Mouse (Mus musculus) lung, embryonic 14.5 days (tissue): ENCODE measurements at regions not wholly inside any gene's neighbourhood (a gene's known extent, or its start where the extent isn't known, plus 50 kb on each side); places are given as distances from the start of the nearest gene placed in this dataset.

Experiments used
- ATAC-seq: fragments of 200-750 bp; cut with Nextera tagmentation; 2 replicates; pipeline ENCODE4 v1.8.0; 2017; ENCODE audit warnings: mild to moderate bottlenecking, moderate TSS enrichment, moderate library complexity; ENCODE audit not compliant: insufficient read depth
- DNase-seq: peaks from one replicate; pipeline ENCODE4 v3.0.0-alpha.2; 2015
- H3K27ac ChIP-seq: fragments of 300-500 bp; sonication (generic); 2 replicates; pipeline ENCODE4 v1.5.1; 2014; ENCODE audit warnings: low read depth, mild to moderate bottlenecking, moderate library complexity
- H3K27me3 ChIP-seq: fragments of 300-500 bp; sonication (generic); 2 replicates; pipeline ENCODE4 v1.6.1; 2014; ENCODE audit warnings: low read length, control low read depth; ENCODE audit not compliant: insufficient read depth
- H3K36me3 ChIP-seq: fragments of 300-500 bp; sonication (generic); 2 replicates; pipeline ENCODE4 v1.6.1; 2014; ENCODE audit warnings: control low read depth; ENCODE audit not compliant: insufficient read depth
- H3K4me1 ChIP-seq: fragments of 300-500 bp; sonication (generic); 2 replicates; pipeline ENCODE4 v1.6.1; 2014; ENCODE audit warnings: antibody characterized with exemption, control low read depth; ENCODE audit not compliant: insufficient read depth
- H3K4me2 ChIP-seq: fragments of 300-500 bp; sonication (generic); 2 replicates; pipeline ENCODE4 v1.6.1; 2014; ENCODE audit warnings: mild to moderate bottlenecking
- H3K4me3 ChIP-seq: fragments of 300-500 bp; sonication (generic); 2 replicates; pipeline ENCODE4 v1.5.1; 2014; ENCODE audit warnings: low read depth, low read length
- H3K9ac ChIP-seq: fragments of 300-500 bp; sonication (generic); 2 replicates; pipeline ENCODE4 v1.6.1; 2014
- H3K9me3 ChIP-seq: fragments of 300-500 bp; sonication (generic); 2 replicates; pipeline ENCODE4 v1.6.1; 2016; ENCODE audit warnings: low read depth, low read length, control low read depth
- CTCF ChIP-seq: IDR thresholded peaks from 2 replicates; pipeline ENCODE4 v1.5.1; 2016; ENCODE audit warnings: antibody characterized with exemption, low read depth
- whole genome bisulfite sequencing: fragments of 180-500 bp; shearing (Covaris S2); extraction: QIAGEN DNeasy Blood & Tissue Kit; methylation state at CpG from one replicate; pipeline ENCODE4 v1.1.7; 2014; 5-methylcytosine and 5-hydroxymethylcytosine counted together

DNA sequence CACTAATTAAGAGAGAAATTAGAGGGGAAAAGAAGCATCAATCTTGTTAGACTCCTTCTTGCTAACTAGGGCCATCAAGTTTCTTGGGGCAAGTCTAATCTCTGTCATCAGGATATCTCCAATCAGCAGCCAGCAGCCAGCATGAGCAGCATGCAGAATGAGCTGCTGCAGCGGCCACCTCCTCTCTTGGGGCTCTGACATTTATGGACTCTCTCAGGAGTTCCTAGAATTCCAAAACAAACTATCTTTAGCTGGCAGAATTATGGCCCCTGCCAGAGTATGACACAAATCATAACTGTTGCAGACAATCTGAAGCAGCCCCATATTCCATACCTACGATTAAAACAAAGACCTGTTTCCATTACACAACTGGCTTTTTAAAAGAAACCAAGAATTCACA, 56.0 kb upstream of the Tfap2a start:
- no peak for TF ChIP-seq CTCF
- no peaks in the 10 kb centered on the region; the same call in 1 of the 2 replicates for H3K9me3 ChIP-seq
- no peak overlapping the region for H3K4me2 ChIP-seq
- no peak overlapping the region for H3K4me3 ChIP-seq
- H3K4me1 ChIP-seq, result no peaks in the 10 kb centered on the region
- DNase-seq (no peak), ATAC-seq (no peak)
- H3K9ac ChIP-seq, result no peak overlapping the region
- no peak overlapping the region for H3K27ac ChIP-seq
- WGBS, result 40% methylated on average over 2 of the region's 2 CpGs
- H3K36me3 ChIP-seq, result no peaks in the 10 kb centered on the region
- H3K27me3 ChIP-seq, result no peaks in the 10 kb centered on the region

DNA sequence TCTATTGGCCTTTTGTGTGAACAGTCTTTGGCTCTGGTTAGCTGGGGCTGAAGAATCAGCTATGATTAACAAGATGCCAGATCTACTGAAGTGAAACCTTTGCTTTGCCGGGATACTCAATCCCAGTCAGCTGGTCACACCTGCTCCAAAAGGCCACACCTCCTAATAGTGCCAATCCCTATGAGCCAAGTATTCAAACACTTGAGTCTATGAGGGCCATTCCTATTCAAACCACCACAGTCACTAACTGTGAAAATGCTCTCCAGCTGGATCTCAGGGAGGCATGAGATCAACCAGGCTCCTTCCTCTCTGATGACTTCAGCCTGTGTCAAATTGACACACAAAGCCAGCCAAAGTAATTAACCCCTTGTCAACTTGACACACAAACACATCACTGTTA, 54.8 kb upstream of the Tfap2a start:
- H3K27ac ChIP-seq, result no peak overlapping the region
- no peak overlapping the region for H3K9ac ChIP-seq
- ATAC-seq (no peak; the same call in 1 of the 2 replicates), DNase-seq (peak; percentile 45)
- no peaks in the 10 kb centered on the region; the same call in 1 of the 2 replicates for H3K9me3 ChIP-seq
- no peak for TF ChIP-seq CTCF
- H3K4me3 ChIP-seq, result no peak overlapping the region
- no peaks in the 10 kb centered on the region for H3K4me1 ChIP-seq
- H3K27me3 ChIP-seq, result no peaks in the 10 kb centered on the region
- H3K36me3 ChIP-seq, result no peaks in the 10 kb centered on the region
- WGBS, result 43% methylated on average over 1 of the region's 1 CpGs
- no peak overlapping the region for H3K4me2 ChIP-seq

DNA sequence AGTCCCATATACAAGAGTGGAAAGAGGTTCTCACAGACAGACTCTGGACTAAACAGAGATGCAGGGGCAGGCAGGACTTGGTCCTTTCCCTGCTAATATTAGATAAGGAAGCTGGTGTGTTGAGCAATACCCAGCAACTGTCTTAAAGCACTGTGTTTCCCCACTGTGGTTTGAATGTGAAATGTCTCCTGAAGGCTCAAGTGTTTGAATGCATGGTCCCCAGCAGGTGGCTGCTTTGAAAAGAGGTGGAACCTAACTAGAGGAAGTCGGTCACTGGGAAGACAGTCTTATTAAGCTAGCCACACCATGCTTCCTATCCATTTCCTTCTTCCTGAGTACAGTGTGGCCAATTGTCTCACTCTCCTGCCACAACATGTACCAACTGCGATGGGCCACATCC, 50.0 kb upstream of the Tfap2a start:
- H3K36me3 ChIP-seq, result no peaks in the 10 kb centered on the region
- no peak overlapping the region for H3K9ac ChIP-seq
- 64% methylated on average over 2 of the region's 2 CpGs for WGBS
- DNase-seq, result no peak
- no peak overlapping the region for H3K27ac ChIP-seq
- H3K4me2 ChIP-seq, result no peak overlapping the region
- no peaks in the 10 kb centered on the region for H3K4me1 ChIP-seq
- no peak overlapping the region for H3K4me3 ChIP-seq
- TF ChIP-seq CTCF, result no peak
- H3K9me3 ChIP-seq, result no peaks in the 10 kb centered on the region
- ATAC-seq, result no peak
- no peaks in the 10 kb centered on the region for H3K27me3 ChIP-seq
